In the genomic region with DNA sequence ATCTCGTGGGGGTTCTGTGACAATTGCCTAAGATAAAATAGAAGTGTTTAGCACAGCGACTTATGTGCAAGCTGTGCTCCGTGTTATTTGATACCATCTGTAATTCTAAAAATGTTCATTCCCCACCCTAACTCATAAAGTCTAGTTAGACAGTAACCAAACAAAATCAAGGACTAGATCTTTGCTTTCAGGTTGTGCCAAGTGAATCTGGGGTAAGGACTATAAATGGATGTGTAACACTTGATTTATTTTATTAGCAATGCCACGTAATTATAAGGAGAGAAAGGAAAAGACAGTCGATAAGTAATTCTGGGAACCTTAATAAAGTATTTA, we compare ENCODE assay signal across 29 mouse cellular contexts. TPM values are rescaled to one million over a fixed set of nuclear protein-coding genes. Genes with fewer than 3 reads are reported as not detected.
DNase-seq lines count a peak whose midpoint lies in the region; ATAC-seq lines count a peak whose summit lies in the region.
"Had no signal": no experiment of that assay in that cellular context is flagged by ENCODE, and none has a peak within 500 bp of the region (broad histone marks: within the 10 kb centered on the region; RNA-seq: fewer than 3 reads in every experiment).

No protein-coding gene starts in this region.

- H3K9me3 ChIP-seq in embryonic facial prominence, embryonic 13.5 days, result no peaks in the 10 kb centered on the region
- no peaks in the 10 kb centered on the region for H3K9me3 ChIP-seq in embryonic facial prominence, embryonic 10.5 days
- no peaks in the 10 kb centered on the region for H3K9me3 ChIP-seq in kidney, embryonic 16.5 days (ENCODE audit: low read length)
- H3K9me3 ChIP-seq in intestine, embryonic 14.5 days (ENCODE audit: control insufficient read depth, low read length), result no peaks in the 10 kb centered on the region
- H3K9me3 ChIP-seq in limb, embryonic 13.5 days, result no peaks in the 10 kb centered on the region
- H3K9me3 ChIP-seq: heart, embryonic 10.5 days; hindbrain, embryonic 13.5 days; liver, embryonic 13.5 days; neural tube, embryonic 12.5 days had no signal

- H3K36me3 ChIP-seq in embryonic facial prominence, embryonic 13.5 days, result no peaks in the 10 kb centered on the region
- H3K36me3 ChIP-seq in embryonic facial prominence, embryonic 10.5 days (replicated peaks), result no peaks in the 10 kb centered on the region
- no peaks in the 10 kb centered on the region for H3K36me3 ChIP-seq in kidney, embryonic 16.5 days (ENCODE audit: insufficient read depth, low read length)
- H3K36me3 ChIP-seq in intestine, embryonic 14.5 days (ENCODE audit: control insufficient read depth, insufficient read depth, low read length), result no peaks in the 10 kb centered on the region
- H3K36me3 ChIP-seq in limb, embryonic 13.5 days, result no peaks in the 10 kb centered on the region
- H3K36me3 ChIP-seq: heart, embryonic 10.5 days; hindbrain, embryonic 13.5 days; liver, embryonic 13.5 days; neural tube, embryonic 12.5 days had no signal

- H3K4me2 ChIP-seq in embryonic facial prominence, embryonic 13.5 days, result peak overlapping the region; percentile 24; the same call in 1 of the 2 replicates
- H3K4me2 ChIP-seq in kidney, embryonic 16.5 days (replicated peaks; ENCODE audit: low read depth, low read length), result peak overlapping the region; percentile 49
- 0 out of 2 replicates have a peak overlapping the region, but pooled peaks have one; percentile 25 for H3K4me2 ChIP-seq in intestine, embryonic 14.5 days (ENCODE audit: low read length)
- H3K4me2 ChIP-seq in limb, embryonic 13.5 days (replicated peaks), result peak overlapping the region; percentile 36
- H3K4me2 ChIP-seq: hindbrain, embryonic 13.5 days; liver, embryonic 13.5 days; neural tube, embryonic 12.5 days had no signal

- no peak overlapping the region for H3K4me3 ChIP-seq in embryonic facial prominence, embryonic 13.5 days
- H3K4me3 ChIP-seq in embryonic facial prominence, embryonic 10.5 days, result no peak overlapping the region
- H3K4me3 ChIP-seq in kidney, embryonic 16.5 days (ENCODE audit: low read length), result peak overlapping the region; percentile 34
- H3K4me3 ChIP-seq in intestine, embryonic 14.5 days (ENCODE audit: low read depth, low read length), result no peak overlapping the region
- H3K4me3 ChIP-seq in limb, embryonic 13.5 days, result no peak overlapping the region
- H3K4me3 ChIP-seq: erythroblast, embryonic 14.5 days; heart, embryonic 10.5 days; hindbrain, embryonic 13.5 days; liver, embryonic 13.5 days; neural tube, embryonic 12.5 days had no signal

- 0 out of 2 replicates have a peak, but pooled peaks cover 5% of the 10 kb centered on the region for H3K4me1 ChIP-seq in embryonic facial prominence, embryonic 13.5 days
- no peaks in the 10 kb centered on the region for H3K4me1 ChIP-seq in embryonic facial prominence, embryonic 10.5 days
- peaks cover 21% of the 10 kb centered on the region for H3K4me1 ChIP-seq in kidney, embryonic 16.5 days (ENCODE audit: insufficient read depth, low read length)
- no peaks in the 10 kb centered on the region for H3K4me1 ChIP-seq in intestine, embryonic 14.5 days (replicated peaks; ENCODE audit: control insufficient read depth, insufficient read depth, low read length)
- H3K4me1 ChIP-seq in limb, embryonic 13.5 days, result peaks cover 15% of the 10 kb centered on the region
- H3K4me1 ChIP-seq: heart, embryonic 10.5 days; hindbrain, embryonic 13.5 days; liver, embryonic 13.5 days; neural tube, embryonic 12.5 days had no signal

- H3K9ac ChIP-seq in embryonic facial prominence, embryonic 13.5 days, result no peak overlapping the region
- H3K9ac ChIP-seq in kidney, embryonic 16.5 days (replicated peaks; ENCODE audit: low read length), result no peak overlapping the region
- H3K9ac ChIP-seq in intestine, embryonic 14.5 days (ENCODE audit: low read length), result no peak overlapping the region
- no peak overlapping the region for H3K9ac ChIP-seq in limb, embryonic 13.5 days
- H3K9ac ChIP-seq: hindbrain, embryonic 13.5 days; liver, embryonic 13.5 days; neural tube, embryonic 12.5 days had no signal

- no peak for DNase-seq in embryonic facial prominence, embryonic 10.5 days (ENCODE audit: low spot score)
- DNase-seq in kidney, postnatal 4 days, result no peak
- DNase-seq in intestine, embryonic 14.5 days (ENCODE audit: low spot score), result no peak
- no peak for DNase-seq in c-Kit-positive CD71-positive TER-119-positive erythroid progenitor cells, embryonic 14.5 days (ENCODE audit: low spot score)
- DNase-seq in cerebellum, postnatal 14 days, result no peak
- DNase-seq: cerebellum, adult 11 months; cerebellum, adult 9-10 months; embryo, embryonic 11 days; gastrocnemius, postnatal 10 days; heart, adult 11 months; heart, postnatal 4 days; left cerebral cortex, postnatal 4 days; liver, embryonic 13.5 days; lung, adult 18-20 months; midbrain, embryonic 14.5 days; right cerebral cortex, adult 18-20 months; spleen, adult 18-20 months; thymus, postnatal 14 days had no signal

- H3K27me3 ChIP-seq in embryonic facial prominence, embryonic 13.5 days, result no peaks in the 10 kb centered on the region
- no peaks in the 10 kb centered on the region for H3K27me3 ChIP-seq in embryonic facial prominence, embryonic 10.5 days (replicated peaks; ENCODE audit: low read depth, poor library complexity, severe bottlenecking)
- H3K27me3 ChIP-seq in kidney, embryonic 16.5 days (ENCODE audit: insufficient read depth, low read length), result no peaks in the 10 kb centered on the region
- H3K27me3 ChIP-seq in intestine, embryonic 14.5 days (replicated peaks; ENCODE audit: control insufficient read depth, insufficient read depth, low read length), result no peaks in the 10 kb centered on the region
- H3K27me3 ChIP-seq in limb, embryonic 13.5 days, result no peaks in the 10 kb centered on the region
- H3K27me3 ChIP-seq: CH12.LX; hindbrain, embryonic 13.5 days; liver, embryonic 13.5 days; neural tube, embryonic 12.5 days had no signal

- WGBS in embryonic facial prominence, embryonic 13.5 days, result 57% methylated on average over 5 of the region's 5 CpGs
- WGBS in embryonic facial prominence, embryonic 10.5 days, result 86% methylated on average over 5 of the region's 5 CpGs
- 19% methylated on average over 5 of the region's 5 CpGs for WGBS in kidney, embryonic 16.5 days
- WGBS in intestine, embryonic 14.5 days, result 55% methylated on average over 5 of the region's 5 CpGs
- WGBS in limb, embryonic 13.5 days, result 42% methylated on average over 5 of the region's 5 CpGs

- ATAC-seq in embryonic facial prominence, embryonic 13.5 days (ENCODE audit: insufficient number of reproducible peaks, insufficient read depth, low FRiP score, low TSS enrichment, low read depth), result no peak
- peak; percentile 46 for ATAC-seq in kidney, embryonic 16.5 days (ENCODE audit: low FRiP score, low TSS enrichment)
- ATAC-seq in intestine, embryonic 14.5 days (replicated peaks; ENCODE audit: low FRiP score, low TSS enrichment, low read depth), result no peak
- no peak for ATAC-seq in limb, embryonic 13.5 days (ENCODE audit: low FRiP score, low read depth)
- ATAC-seq: forebrain, embryonic 16.5 days; lung, postnatal 0 days had no signal

- H3K27ac ChIP-seq in embryonic facial prominence, embryonic 13.5 days, result no peak overlapping the region
- no peak overlapping the region for H3K27ac ChIP-seq in embryonic facial prominence, embryonic 10.5 days (replicated peaks)
- peak overlapping the region; percentile 79; the same call in 1 of the 2 replicates for H3K27ac ChIP-seq in kidney, embryonic 16.5 days (ENCODE audit: low read length)
- H3K27ac ChIP-seq in intestine, embryonic 14.5 days (ENCODE audit: low read depth), result no peak overlapping the region
- H3K27ac ChIP-seq in limb, embryonic 13.5 days, result no peak overlapping the region
- H3K27ac ChIP-seq: heart, embryonic 10.5 days; hindbrain, embryonic 13.5 days; liver, embryonic 13.5 days; macrophage; neural tube, embryonic 12.5 days had no signal

RNA-seq across cellular contexts. Expression of gene Fras1, which starts 42.1 kb away (rescaled TPM):
- polyA plus RNA-seq in embryonic facial prominence, embryonic 13.5 days (2015; fragmentation: Nextera tagmentation; extraction: Ambion mirVana), result 19.8 and 22.4 TPM in 2 replicates
- polyA plus RNA-seq in embryonic facial prominence, embryonic 10.5 days (2016; fragmentation: Nextera tagmentation; extraction: Ambion mirVana), result 11.1 and 12.8 TPM in 2 replicates
- 30.3 and 42.2 TPM in 2 replicates for polyA plus RNA-seq in kidney, embryonic 16.5 days (2015; fragmentation: Nextera tagmentation; extraction: Ambion mirVana)
- polyA plus RNA-seq in intestine, embryonic 14.5 days (2014; fragmentation: Nextera tagmentation; extraction: Ambion mirVana), result 40.0 and 41.4 TPM in 2 replicates
- 20.4 and 21.8 TPM in 2 replicates for polyA plus RNA-seq in limb, embryonic 13.5 days (2015; fragmentation: Nextera tagmentation; extraction: Ambion mirVana)
- polyA plus RNA-seq: macrophage had no signal
